Mouse (Mus musculus): Measurements from ENCODE around the gene Nkx2-9.

The Nkx2-9 gene

DNA sequence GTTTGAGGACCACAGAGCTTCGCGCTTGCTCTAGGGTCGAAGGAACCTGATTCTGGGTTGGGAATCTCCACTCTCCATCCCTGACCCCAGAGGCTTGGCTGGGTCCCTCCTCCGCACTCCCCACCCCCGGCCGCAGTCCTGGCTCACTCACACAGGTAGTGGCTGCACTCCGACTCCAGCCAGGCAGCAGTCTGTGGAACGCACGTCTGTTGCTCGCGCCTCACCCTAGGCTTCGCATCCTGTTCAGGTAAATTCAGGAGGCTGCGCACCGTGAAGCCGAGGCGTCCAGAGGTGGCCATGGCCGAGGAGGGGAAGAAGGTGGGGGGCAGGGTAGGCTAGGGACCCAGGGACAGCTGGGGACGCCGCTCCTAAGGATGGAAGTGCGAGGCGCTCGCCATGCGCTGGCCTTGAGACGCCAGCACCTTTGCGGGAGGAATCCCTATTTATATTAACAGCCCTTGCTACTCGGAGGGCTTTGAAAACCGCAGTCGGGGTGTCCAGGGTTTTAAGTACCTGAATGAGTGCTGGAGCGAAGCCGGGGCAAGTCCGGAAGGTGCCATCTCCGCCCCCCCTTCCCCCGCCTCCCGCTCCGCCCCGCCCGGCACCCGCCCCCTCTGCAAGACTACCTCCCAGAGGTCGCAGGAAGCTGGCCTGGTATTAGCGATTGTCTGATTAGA, at the start of gene Nkx2-9:
Gene Nkx2-9 (minus strand): TSS at position 524 of the 677 bp plus-strand sequence.
- peak; percentile 17 for DNase-seq (ENCODE audit: low read depth, low spot score)

DNA sequence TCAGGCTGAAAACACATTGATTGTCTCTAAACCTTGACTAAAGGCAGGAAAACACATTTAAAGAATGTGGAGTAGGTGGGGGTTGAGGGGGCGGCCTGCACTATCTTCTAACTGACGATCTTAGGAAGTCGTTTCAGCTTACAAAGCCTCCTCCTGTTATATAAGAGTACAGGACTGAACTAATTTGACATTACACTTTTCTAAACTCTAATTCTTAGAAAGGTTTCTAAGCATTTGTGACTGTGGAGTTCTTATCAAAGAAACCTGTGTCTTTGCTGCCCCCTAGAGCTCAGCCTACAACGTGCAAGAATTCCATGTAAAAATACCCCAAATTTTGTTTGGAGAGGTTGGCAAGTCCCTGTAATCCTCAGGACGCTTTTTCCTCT, 24.1 kb upstream of the Nkx2-9 start:
- peak; percentile 80 for DNase-seq (ENCODE audit: low read depth, low spot score)

DNA sequence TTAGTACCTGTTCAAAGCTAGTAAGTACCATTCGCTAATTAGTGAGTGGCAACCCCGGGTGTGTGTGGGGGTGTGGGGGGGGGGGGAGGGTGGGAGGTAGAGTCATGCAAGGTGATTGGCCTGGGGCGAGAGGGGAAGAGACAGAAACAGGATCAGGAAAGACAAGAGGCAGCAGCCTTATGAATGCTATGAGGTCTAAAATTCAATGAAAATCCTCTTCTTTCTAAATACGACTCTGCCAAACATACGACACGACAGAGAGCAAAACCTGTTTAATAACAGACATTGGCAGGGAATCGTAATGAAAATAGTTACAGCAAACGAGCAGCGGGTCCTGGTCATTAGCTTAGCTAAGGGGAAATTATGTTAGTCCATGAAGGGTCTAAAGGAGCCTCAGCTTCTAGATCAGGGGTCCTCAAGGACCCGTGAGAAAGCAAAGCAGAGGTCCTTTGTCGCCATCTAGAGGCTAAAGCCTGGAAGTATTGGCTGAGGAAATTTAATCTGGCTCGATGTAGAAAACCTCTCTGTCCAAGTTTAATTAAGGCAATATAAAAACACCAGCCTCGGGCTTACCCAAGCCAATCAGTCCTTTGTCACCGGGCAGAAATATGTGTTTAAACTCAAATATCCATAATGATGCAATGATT, 23.6 kb upstream of the Nkx2-9 start:
- DNase-seq (ENCODE audit: low read depth, low spot score) = peak; percentile 69

DNA sequence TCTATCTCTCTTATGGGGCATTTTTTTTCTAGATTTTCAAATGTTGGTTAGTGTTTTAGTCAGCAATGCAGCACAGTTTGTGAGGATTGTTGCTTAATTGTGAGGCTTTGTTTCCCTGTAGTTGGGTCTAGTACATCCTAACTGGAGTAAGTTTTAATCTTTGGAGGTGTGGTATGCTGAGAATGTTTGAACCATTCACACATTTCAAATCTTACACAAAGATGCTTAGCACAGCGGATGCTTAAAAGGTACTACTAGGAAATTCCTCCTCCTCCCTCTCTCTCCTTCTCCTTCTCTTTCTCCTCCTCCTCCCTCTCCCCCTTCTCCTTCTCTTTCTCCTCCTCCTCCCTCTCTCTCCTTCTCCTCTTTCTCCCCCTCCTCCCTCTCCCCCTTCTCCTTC, 3.0 kb upstream of the Nkx2-9 start:
- DNase-seq (ENCODE audit: low read depth, low spot score) = no peak

DNA sequence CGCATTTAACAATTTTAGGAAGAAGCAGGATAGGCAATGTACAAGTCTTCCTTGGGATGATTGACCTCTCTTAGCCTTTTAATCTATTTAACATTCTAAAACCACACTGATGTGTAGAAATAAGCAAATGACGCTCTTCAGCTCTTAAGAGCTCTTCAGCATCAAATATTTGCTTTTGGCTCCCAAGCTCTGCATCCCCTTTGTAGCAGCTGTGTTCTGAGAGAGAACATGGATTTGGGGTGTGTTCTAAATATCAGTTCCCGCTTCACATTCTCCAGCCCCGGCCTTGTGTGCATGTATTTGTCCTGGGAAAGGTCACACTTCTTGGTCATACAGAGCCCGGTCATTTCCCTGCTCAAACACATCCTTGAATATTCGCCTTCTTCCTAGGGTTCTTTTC, 2.3 kb upstream of the Nkx2-9 start:
- no peak for DNase-seq (ENCODE audit: low read depth, low spot score)

DNA sequence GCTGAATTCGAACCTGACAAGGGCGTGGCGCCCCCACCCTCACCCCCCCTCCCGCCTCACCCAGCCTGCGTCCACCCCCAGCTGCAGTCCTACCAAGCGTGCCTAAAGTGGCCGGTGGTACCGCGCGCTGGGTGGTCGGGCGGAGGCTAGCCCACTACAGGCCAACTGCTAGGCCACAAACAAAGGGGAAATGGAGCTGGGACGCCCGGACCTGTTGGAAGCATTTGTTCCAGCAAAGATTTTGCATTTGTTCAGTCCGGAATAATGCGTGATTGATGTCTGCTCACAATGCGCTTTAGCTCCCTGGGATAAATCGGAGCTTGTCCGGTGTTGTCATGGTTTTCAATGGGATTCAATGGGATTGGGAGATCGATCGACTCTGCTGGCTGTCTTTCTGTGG, 1.4 kb upstream of the Nkx2-9 start:
- DNase-seq (ENCODE audit: low read depth, low spot score) = no peak

DNA sequence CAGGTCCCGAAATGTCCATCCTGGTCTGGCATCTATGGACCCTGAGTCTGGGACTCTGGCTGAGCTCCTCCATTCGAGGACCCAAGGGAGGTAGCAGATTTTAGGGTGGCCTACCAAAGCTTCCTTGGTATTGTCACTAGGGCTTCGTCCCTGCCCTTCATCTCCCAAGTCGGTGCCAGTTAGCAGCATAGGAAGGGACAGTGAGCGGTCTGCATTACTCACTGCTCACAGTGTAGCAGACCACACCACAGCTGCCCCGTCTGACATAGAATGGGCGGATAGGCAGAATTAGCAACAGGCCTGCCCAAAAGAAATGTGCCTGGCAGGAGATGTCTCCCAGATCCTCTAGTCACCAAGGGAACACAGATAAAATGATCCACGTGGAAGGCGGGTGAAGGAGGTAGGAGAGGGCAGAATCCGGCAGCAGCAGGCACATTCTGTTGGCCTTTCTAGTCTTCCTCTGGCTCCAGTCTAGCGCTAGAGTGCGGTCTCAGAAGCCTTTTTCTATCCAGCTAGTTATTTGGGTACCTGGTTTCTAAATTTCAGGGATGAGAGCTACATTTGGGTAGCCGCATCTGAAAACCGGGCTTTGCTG, 929 bp upstream of the Nkx2-9 start:
- no peak for DNase-seq (ENCODE audit: low read depth, low spot score)

DNA sequence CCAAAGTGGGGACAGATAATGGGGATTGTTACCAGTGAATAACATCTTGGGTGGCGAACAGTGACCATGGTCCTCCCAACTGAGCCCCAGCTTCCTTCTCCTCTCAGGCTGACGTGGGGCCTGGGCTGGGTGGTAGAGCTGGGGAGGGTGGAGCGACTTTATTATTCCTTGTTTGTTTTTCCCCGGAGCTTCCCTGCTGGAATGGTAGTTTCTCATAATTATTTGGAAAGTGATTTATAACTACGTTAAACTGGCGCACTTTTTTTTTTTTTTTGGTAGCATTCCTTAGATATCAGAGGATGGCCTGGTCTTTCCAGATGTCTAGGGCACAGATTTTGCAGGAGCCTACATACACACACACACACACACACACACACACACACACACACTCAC, 350 bp upstream of the Nkx2-9 start:
- DNase-seq (ENCODE audit: low read depth, low spot score) = no peak

DNA sequence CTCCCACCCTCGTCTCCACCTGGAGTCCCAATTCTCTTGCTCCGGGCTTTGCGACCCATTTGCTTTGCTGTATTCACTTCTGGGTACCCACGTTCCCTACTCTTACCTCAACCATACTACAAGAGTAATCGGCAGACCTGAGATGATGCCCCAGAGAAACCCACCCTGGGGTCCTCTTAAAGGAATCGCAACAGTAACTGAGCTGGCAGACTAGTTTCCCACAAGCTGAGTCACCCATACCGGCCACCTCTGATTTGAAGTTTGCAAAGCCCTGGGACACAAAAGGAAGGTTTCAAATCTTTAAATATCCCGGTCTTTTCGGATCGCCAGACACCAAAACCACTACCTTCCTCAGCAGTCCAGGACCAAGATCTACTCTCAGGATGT, 742 bp downstream of the Nkx2-9 start:
- DNase-seq (ENCODE audit: low read depth, low spot score) = no peak

DNA sequence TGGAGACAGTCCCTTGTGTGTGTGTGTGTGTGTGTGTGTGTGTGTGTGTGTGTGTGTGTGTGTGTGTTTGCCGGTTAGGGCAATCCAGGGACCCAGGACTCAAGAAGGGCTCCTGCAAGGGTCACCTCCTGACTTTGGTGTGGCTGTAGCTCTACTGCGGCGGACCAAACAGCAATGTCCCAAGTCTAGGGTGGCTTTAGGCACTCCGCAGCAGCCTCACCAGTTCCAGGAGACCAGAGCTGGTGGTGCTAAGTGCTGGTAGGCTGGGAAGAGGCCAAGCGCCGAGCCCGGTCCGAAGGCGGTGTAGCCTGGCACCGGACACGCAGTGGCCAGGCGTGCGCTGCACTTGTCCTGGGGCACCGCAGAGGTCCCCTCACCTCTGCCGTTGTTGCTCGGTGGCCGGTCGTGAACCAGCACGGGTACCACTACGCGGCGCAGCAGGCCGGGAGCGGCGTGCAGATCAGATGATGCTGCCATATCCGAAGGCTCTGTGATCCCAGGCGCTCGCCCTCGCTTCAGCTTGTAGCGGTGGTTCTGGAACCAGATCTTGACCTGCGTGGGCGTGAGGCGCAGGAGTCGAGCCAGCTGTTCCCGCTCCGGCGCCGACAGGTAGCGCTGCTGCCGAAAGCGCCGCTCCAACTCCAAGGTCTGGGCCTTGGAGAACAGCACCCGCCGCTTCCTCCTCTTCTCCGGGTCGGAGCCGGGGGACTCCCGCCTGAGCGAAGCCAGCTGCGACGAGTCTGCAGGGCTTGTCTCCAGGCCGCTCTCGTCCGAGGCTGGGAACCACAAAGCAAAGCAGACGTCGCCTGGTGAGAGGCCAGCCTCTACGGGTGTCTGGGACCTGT, 1.4 kb downstream of the Nkx2-9 start:
- peak; percentile 28 for DNase-seq (ENCODE audit: low read depth, low spot score)

DNA sequence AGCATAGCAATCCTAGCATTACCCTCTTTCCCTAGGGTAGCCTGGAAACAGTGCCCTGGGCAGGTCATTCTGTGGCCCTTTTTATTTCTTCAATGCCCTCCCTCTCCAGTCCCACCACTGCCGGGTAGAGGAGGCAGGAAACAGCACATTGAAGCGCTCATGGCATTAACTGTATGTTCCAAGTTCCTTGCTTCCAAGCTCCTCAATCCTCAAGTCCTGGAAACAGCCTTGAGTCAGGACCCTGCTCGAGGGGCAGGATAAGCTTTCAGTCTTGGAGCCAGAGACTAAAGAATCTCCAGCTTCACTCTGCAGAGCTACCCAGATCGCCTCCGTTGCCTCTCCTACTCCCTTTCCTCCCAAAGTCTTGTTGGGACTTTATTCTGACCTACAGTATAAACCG, 2.2 kb downstream of the Nkx2-9 start:
- DNase-seq (ENCODE audit: low read depth, low spot score) = no peak

DNA sequence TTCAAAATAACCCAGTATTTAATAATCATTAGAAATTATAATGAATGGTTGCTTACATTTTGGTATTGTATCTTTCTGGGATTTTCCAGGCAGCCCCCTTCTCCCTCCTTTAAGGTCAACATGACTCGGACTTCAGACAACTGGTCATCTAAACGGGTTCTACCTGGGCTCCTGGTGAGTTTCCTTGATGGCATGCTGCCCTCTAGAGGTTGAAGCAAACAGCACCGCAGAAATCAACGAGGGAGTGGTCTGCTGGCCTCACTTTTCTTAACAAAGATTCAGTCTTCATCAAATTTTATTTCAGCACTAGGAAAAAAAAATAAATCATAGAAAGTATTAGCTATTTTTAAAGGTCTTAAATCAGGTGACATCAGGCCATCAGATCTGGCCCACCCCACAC, 21.4 kb downstream of the Nkx2-9 start:
- DNase-seq (ENCODE audit: low read depth, low spot score) = peak; percentile 25

DNA sequence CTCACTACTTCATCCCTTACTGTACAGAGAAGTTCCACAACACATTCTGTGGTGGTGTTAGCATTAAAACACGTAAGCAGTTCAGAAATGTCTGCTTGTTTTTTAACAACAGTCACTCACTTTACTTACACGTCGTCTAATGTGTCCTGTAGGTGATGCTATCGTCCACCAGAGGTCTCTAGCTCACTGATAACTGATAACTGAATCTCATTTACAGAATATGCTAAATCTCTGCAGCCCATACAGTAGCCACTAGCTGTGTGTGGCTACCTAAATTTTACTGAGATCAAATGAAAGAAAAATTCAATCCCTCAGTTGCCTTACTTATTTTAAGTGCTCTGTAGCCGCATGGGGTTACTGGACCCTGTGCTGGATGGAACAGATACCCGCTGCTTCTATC, 25.3 kb downstream of the Nkx2-9 start:
- peak; percentile 63 for DNase-seq (ENCODE audit: low read depth, low spot score)

All from brain, adult 2 months (tissue).